Mouse (Mus musculus) kidney, adult 2 months (tissue): ENCODE data around the gene Hhat.

Experiments
- CTCF ChIP-seq: fragments of 200-500 bp; conservative IDR thresholded peaks from 2 replicates; pipeline ENCODE4 v1.5.1; 2011; ENCODE audit warnings: low read depth, mild to moderate bottlenecking, control low read depth, low read length, moderate library complexity, mixed read lengths; ENCODE audit not compliant: insufficient read depth, insufficient read length
- POLR2A ChIP-seq: fragments of 200-500 bp; IDR thresholded peaks from one replicate; pipeline ENCODE4 v1.6.1; 2011; ENCODE audit warnings: low read depth, low read length, control low read depth

GRCm38 (mm10) chr1:192604413-192604812 is 166.6 kb downstream of the Hhat start:
- TF ChIP-seq CTCF (no peak), POLR2A (no peak)
